Mouse (Mus musculus) frontal cortex, postnatal 10 days (tissue): ENCODE measurements at regions not wholly inside any gene's neighbourhood (a gene's known extent, or its start where the extent isn't known, plus 50 kb on each side); places are given as distances from the start of the nearest gene placed in this dataset.

Experiments used
- DNase-seq, 2 experiments: peaks; one replicate each; pipeline ENCODE4 v3.0.0; 2022; ENCODE audit warnings: low spot score in 2 of 2, mixed read lengths in 1 of 2

DNA sequence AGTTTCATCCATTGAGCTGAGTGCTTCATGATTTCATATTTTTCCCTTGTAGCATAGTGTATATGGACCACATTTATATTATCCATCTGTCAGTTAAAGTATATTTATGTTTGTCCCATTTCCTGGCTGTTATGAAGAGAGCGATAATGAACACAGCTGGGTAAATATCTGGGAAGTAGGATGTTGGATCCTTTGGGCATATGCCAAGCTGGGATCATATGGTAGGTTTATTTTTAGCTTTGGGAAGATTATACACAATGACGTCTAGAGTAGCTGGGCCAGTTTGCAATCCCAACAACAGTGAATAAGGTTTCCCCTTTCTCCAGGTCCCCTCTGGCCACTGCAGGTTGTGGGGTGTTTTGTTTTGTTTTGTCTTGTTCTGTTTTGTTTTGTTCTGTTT lies 164.5 kb downstream of the Gm765 start:
- DNase-seq, result no peak

DNA sequence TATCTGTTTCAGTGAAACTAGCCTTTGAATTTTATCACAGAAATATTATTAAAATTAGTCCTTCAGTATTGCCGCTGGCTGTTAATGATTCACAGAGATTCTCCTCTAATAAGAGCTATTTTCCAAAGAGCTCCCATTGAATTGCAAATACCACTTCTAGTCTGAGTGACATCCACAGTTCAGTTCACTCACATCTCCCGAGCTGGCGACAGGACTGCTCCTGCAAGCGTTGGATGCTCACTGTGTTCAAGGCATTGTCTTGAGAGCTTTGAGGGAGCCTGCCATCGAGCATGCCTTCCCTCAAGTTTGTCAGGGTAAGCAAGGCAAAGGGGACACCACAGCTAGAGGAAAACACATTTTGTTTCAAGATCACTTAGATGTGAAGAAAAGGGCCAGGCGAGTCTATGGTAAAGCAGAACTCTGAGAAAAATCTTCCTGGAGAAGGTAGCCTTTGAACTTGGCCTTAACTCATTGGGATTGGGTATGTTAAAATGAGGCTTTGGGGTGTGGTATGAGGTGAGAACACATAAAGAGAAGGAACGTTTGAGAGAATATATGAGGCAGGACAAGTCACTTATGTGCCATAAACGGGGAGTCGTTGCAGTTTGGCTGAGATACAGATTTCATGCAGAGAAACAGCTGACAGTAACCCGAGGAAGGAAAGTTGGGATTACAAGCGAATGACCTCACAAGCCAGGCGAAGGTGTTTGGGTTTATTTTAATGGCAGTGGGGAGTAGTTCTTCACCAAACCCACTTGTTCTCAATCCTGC lies 193.3 kb downstream of the Gm765 start:
- no peak for DNase-seq

DNA sequence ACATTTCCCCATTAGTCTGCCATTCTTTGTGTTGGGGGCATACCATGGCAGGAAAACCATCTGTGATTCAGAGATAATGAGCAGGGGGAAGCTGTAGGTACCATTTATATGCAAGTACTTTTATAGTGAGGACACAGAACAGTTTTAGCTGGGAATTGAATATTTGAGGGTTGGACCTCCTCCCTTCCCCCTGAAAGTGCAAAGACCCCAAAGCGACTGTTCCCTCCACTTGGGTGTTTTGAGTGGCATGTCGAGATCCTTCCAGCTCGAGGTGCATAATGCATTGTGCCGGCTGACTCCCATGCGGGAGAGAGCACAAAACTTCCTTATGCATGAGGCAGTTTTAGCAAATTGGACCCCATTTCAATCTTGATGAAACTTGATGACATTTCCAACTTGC lies 194.7 kb downstream of the Gm765 start:
- DNase-seq, result no peak

DNA sequence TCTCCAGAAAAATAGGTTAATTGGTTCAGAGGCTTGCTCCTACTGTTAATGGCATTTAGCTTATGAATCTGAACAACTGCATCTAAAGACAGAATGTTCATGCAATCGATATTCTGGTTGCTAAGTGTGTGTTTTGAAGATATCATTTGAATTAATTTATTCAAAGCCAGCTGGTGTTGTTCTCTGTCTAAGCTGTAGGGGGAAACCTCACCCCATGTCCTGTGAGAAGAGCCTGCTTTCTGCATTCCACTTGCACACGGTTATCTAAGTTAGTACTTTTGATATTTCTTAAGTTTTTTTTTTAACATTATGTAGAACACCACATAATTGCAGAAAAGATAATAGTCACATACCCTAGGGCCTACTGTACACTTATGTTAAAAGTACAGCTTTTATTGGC lies 209.6 kb downstream of the Gm765 start:
- DNase-seq, result peak; percentile 19 to 48

DNA sequence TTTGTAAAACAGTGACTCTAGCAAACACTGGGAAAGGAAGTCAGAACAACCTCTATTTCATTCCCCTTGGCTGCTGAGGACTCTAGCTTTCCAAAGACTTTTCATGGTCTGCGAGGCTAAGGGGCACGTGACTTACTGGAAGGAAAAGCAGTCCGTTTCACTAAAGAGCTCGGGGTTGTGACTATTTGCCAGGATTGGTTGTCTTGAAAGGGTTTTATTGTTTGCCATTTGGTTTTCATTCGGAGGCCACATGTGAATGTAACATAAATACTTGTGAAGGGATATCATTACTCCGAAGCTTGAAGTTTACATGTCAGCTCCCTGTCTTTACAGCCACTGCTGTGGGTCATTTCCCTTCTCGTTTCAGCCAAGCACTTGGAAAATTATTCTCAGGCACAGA lies 217.1 kb downstream of the Gm765 start:
- no peak for DNase-seq

DNA sequence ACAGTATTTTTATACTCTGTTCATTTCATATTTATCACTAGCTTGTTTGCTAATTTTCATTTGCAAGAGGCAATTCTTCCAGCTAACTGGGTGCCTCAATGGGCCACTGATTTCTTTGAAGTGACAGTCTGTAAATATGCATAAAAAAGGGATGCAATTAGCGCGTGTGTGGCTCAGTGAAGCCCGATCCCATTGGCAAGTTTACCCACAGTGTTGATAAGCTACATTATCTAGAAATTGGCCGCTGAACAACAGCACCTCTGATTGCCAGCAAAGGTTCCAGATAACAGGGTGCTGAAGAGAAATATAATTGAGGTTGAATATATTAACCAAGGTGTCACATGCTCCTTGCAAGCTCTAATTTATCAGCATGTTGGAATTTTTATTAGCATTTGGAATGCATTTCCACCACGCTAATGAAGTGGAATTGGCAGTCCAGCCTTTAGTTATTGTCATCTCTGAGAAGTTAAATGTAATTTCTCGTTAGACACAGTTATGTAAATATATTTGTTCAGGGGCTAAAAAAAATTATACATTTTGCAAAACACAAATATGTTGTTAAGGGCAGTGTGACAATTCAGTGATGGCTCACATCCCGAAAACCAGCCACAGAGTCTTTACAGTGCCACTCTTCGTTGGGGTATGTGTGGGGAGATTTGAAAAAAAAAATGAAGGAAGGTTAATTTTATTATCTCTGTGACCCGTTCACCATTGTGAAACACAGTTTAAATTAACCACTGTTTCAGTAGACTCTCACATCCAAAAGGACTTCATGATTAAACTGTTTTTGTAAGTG lies 224.0 kb downstream of the Gm765 start:
- DNase-seq, result no peak

DNA sequence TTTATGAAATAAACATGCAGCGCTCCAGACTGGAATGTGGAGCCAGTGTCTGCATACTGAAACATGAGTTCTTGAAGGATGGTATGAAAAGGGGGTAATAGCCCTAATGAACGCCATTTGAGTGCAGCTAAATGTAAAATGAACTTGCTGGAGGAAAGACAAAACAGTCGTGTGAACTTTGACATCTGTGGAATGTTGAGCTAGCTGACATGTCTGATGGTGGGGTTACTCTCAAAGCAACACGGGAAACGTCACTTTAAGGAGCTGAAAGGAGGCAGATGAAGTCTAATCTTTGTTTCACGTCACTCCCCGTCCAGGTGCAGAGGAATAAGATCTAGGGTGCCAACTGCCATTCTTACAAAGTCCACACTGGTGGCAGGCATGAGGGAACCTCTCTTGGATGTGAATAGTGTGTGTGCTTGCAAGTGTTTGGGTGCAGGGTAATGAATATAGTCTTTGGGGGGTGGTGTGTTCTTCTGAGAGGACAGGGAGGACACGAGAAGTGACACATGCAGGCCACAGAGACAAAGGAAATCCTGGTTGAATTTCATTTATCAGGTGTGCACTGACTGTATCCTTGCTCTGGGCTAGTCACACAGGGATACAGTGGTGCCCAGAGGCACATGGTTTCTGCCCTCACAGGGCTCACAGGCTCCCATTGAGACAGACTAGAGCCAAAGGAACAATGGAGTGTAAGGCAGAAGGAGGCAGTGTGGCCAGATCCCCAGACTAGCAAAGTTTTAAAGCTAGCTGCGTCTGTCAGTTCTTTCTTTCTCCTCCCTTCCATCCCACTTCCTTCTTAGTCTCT lies 228.0 kb downstream of the Gm765 start:
- no peak for DNase-seq

DNA sequence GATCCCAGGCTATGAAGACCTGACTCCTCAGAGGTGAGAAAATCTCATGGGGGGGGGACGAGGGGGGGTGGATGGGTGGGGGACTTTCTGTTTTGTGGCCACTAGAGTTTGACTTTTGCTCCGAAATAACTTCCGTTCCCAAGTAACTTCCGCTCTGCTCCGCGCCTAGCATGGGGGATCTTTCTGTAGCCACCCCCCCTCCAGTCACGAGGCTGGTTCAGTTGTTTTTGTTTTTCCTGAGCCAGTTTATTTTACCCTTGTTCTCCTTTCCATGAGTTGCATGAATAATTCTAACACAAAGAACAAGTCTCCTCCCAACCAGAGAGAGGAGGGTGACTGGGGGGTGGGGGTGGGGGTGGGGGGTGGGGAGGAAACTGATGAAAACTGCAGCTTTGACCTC lies 228.8 kb downstream of the Gm765 start:
- DNase-seq, result no peak

DNA sequence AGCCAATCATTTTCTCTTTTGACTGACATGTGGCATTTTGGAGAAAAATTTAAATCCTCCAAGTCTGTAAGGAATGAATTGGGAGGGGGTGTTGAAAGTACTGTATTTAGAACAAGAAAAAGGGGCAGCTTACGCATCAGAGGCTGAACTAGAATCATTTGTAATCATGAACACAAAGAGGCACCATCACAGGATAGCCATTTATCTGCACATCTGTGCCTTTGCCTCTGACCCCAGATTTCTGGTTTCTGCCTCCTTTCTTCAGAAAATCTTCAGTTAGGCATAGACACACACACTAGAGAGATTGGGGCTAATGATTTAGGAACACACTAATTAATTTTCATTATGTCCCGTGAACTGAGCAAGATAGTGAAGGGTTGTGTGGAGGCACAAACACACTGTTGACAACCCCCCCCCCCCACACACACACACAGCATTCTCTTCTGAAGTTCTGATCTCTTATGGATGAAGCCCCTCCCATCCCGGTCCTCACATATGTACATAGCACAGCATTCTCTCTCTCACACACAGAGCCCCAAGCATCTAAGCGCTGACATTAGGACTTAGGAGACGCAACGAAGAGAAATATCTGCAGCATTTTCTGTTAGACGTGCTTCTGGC lies 229.9 kb downstream of the Gm765 start:
- no peak for DNase-seq

DNA sequence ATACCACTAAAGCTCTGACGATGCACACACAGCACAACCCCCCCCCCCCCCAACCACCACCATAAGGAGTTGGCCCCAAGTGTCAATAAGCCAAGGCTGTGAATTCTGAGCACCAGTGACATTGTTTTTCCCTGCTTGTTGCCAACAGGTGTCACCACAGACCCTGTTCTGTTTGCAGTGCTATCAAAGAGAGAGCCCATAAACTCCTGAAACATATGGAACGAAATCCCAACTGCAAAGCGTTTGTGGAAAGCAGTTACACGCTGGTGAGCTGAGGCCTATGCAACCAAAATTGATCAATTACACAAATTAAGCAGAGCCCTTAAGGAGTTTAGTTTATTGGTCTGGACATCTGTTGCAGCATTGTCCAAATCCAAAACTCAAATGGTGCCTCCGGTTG lies 235.4 kb downstream of the Gm765 start:
- no peak for DNase-seq

DNA sequence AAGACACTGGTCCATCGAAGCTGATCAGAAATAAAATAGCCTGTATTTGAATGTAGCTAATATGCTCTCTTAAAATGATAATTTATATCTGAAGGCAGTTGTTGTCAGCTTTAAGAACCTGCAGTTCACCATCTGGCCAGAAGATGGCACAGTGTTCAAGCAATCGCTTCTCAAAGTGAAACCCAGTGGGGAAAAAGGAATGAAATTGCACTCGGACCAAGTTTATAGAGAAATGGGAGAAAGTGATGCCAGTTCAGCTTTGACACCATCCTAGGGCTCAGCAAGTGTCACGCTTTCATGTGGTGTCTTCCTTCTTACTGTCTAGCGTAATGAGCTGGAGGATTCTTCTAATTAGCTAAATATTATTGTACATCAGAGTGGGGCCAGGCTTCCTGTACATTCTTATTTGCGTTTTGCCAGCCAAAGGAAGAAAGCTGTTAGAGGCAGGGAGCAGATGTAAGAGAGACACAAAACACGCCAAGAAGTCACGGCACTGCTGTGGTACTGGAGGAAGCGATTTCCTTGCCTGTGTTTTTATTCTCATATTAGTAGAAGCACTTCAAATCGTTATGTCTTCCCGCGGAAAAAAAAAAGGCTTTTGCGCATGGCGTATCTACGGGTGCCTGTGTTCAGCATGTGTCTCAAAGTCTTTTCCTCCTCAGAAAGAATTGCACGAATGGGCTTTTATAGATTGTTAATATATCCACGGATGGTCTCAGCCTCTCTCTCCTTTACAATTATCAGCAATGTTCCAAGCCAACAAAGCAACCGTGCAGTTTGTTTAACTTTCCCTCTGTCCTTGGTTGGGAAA lies 237.1 kb downstream of the Gm765 start:
- peak; percentile 40 to 82 for DNase-seq

DNA sequence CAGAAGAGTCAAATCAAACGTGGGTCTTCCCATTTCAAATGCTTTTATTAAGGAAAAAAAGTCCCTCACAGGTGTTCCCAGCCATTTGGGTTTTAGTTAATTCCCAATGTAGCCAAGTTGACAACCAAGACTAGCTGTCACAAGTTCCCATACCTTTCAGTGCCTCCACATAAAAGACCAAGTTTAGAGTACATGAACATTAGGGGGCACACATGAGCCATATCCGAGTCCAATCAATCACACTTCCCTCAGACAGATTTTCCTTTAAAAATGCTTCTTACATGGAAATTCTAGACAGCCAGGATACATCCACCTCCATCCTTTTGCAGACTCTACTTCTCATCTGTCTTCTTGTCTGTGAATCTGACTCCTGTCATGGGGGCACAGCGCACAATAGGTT lies 238.1 kb downstream of the Gm765 start:
- DNase-seq, result no peak

DNA sequence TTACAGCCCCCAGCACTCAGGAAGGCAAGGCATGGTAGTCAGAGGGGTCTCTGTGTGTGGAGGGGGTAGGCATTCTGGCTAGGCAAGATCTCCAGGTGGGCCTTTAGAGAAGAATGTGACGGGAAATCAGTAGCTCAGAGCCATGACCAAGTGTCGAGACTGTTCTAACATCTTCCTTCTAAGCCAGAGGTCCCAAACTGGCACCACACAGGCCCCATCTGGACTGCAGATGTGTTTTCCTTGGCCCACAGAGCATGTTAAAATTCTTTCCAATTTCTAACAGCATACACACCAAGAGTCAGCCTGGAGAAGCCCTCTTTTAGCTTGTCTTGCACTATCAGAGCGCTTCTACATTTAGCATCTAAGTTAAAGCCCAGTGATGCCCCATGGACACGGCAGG lies 241.5 kb downstream of the Gm765 start:
- no peak for DNase-seq

DNA sequence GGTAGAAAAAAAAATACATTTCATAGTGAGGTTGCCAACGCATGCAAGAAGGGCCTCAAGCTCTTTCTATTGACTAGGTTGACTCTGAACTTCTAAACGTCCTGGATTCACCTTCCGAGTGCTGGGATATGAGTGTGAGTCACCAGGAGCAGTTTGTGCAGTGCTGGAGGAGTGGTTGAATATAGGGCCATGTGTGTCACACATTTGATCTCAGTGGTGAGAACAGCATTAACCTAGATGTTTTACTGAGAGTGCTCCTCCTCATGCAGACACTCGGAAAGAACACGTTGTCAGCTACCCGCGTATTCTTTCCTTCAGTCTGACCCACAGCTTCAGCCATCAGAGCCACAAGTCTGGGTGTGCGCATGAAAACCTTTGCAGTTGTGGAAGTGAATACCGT lies 243.4 kb downstream of the Gm765 start:
- no peak for DNase-seq

DNA sequence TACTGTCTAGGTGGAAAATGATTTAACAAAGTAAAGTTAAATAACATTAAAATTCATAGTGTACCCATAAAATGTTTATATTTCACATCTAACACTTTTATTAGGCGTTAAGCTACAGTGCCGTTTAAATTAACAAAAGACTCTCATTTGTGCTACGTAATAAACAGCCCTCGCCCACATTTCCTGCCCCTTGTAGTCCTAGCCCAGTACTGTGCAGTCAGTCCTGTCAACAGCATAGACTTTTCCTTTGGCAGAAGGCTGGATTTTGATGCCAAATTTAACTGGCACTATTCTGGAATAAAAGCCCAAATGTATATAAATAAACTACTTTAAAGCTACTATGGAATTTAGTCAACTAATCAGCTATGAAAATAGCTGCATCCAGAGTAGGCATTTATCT lies 247.3 kb downstream of the Gm765 start:
- DNase-seq, result no peak

DNA sequence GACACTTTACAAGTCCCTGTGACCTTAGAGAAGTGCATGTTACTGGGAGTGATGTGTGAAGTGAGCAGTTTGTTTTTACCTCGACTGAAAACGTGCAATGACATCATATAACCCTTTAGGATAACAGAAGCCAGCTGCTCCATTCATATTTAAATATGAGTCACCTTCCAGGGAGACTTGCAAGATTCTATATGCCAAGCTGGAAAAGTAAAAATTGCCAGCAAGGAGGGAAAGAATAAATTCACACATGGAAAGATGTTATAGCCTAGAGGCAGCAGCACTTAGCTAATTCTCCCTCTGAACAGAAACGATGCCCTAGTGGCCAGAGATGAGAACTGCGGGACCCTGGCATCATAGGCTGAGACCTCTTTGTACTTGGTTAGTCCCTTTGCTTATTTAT lies 253.4 kb downstream of the Gm765 start:
- peak; percentile 33 for DNase-seq

DNA sequence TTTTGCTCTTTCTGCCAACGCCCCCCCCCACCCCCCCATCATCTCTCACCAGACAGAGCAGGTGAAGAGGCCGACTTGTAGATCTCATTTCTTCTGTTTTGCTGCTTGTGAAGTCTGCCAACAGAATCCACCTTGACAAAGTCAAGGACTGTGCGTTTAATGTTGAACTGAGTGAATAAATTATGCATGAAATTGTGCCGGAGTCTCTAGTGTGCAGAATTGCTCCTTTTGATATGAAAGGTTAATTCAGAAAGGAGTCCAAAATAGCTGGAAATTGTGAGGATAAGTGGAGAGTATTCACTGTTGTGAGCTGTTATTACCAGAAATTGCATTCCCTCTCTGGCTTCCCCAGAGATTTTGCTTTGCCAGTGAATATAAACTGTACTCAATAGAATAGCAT lies 262.5 kb downstream of the Gm765 start:
- DNase-seq, result no peak
